Mouse (Mus musculus): ENCODE measurements around the gene Tctex1d1. TPM values are rescaled to one million over a fixed set of nuclear protein-coding genes. Genes with fewer than 3 reads are reported as not detected.

Gene Tctex1d1
- polyA plus RNA-seq, 1 experiment = not detected

DNA sequence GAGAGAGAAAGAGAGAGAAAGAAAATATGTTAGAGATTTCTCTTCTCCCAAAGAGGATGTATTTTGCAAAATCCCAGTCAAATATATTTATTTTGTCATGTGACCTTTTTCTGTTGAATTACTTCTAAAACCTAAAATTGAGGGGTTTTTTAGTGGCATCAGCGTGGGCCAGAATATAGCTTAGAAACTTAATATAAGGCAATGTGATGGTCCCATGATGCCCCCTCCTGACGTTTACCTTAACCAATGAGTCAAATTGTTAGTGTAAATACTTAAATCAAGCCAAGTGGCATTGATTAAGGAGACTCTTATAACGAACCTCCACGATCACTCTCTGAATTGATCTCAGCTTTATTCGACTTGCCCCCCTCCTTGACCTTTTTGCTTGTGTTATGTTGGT lies 4.2 kb upstream of the Tctex1d1 start:
- no peak overlapping the region for H3K4me3 ChIP-seq (ENCODE audit: low read depth, low read length)
- WGBS = 63% methylated on average over 5 of the region's 5 CpGs
- H3K4me1 ChIP-seq (ENCODE audit: control insufficient read depth, insufficient read depth, insufficient read length, low read length) = 0 out of 2 replicates have a peak, but pooled peaks cover 2% of the 10 kb centered on the region
- H3K27me3 ChIP-seq (ENCODE audit: control insufficient read depth, insufficient read depth, low read length) = peaks cover 11% of the 10 kb centered on the region; the same call in 1 of the 2 replicates
- TF ChIP-seq CTCF (IDR thresholded peaks at IDR 0.05; ENCODE audit: extremely low read depth, insufficient read length, insufficient replicate concordance, low read depth, low read length) = no peak
- no peak for TF ChIP-seq POLR2A (IDR thresholded peaks at IDR 0.05; ENCODE audit: low read depth, low read length)
- no peaks in the 10 kb centered on the region for H3K36me3 ChIP-seq (ENCODE audit: control insufficient read depth, insufficient read depth, low read length)
- H3K27ac ChIP-seq (ENCODE audit: insufficient read depth, low read depth, low read length) = no peak overlapping the region

DNA sequence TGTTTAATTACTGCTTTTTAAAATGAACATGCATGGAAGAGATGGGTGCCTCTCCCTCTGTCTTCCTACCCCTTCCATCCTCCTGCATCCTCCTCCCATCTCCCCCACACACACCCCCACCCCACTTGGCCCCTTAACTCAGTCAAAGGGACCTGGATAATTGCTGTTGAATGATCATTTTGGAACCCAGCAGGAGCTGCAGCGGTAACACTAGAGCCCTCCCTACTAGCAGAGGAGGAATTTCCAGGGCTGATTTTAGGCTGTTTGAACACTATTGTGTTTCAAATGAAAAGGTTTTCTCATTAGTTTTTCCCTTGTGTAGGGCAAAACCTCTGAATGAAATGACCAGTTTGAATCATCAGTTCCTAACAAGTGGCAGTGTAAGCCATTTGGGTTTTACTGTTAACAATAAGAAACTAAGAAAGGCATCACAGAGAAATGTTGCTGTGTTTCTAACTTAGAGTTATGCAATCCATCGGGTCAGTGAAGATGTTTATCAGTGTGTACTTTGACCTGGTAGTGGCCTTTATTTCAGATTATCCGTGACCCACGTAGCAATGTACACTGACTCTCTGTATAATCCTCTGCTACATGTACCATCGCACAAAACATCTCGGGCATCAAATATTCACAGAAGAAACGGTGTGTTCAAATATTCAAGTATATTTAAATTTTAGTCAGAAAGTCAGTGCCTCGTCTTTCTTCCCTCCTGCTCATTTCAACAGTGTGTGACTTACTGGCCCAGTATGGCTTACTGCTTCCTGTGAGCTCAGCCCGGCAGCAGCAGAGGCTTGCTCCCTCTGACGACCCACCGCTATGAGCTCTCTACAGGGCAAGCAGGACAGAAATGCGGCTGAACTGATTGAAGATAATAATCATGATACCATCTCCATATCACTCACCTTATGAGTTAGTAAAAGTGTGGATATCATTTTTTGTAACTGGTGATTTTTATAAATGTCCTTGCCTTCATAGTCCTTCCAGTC lies 1.8 kb upstream of the Tctex1d1 start:
- TF ChIP-seq CTCF (IDR thresholded peaks at IDR 0.05; ENCODE audit: extremely low read depth, insufficient read length, insufficient replicate concordance, low read depth, low read length) (no peak), POLR2A (IDR thresholded peaks at IDR 0.05; ENCODE audit: low read depth, low read length) (no peak)
- no peaks in the 10 kb centered on the region for H3K36me3 ChIP-seq (ENCODE audit: control insufficient read depth, insufficient read depth, low read length)
- WGBS = 57% methylated on average over 12 of the region's 12 CpGs

DNA sequence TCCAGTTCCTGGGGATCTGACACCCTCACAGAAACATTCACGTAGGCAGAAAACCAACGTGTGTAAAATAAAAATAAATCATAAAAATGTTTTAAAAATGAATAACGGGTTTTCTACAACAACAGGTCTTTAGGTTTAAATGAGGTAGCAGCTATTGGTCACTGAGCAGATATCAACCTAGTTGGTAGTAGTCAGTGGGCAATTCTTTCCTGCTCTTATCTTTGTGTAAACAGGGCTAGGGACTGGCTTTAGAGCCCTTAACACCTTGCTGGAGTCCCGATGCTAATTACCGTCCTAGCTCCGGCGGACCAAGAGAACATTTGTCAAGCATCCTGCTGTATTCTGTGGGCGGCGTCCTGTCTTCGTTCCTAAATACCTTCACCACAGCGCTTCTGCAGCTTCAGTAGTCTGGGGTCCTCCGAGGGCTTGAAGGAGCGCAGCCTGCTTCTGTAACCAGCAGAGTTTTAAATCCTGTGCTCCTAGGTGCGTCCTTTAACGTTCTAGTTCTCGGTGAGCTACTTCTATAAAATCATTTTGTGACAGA lies 556 bp upstream of the Tctex1d1 start:
- H3K36me3 ChIP-seq (ENCODE audit: control insufficient read depth, insufficient read depth, low read length) = no peaks in the 10 kb centered on the region
- H3K4me1 ChIP-seq (ENCODE audit: control insufficient read depth, insufficient read depth, insufficient read length, low read length) = 0 out of 2 replicates have a peak, but pooled peaks cover 2% of the 10 kb centered on the region
- 15% methylated on average over 16 of the region's 16 CpGs for WGBS
- TF ChIP-seq POLR2A (IDR thresholded peaks at IDR 0.05; ENCODE audit: low read depth, low read length) (no peak), CTCF (IDR thresholded peaks at IDR 0.05; ENCODE audit: extremely low read depth, insufficient read length, insufficient replicate concordance, low read depth, low read length) (no peak)
- peaks cover 11% of the 10 kb centered on the region; the same call in 1 of the 2 replicates for H3K27me3 ChIP-seq (ENCODE audit: control insufficient read depth, insufficient read depth, low read length)
- H3K27ac ChIP-seq (ENCODE audit: insufficient read depth, low read depth, low read length) = no peak overlapping the region
- no peak overlapping the region for H3K4me3 ChIP-seq (ENCODE audit: low read depth, low read length)

More for the DNA sequence above, 1.8 kb upstream of the Tctex1d1 start:
- 0 out of 2 replicates have a peak, but pooled peaks cover 2% of the 10 kb centered on the region for H3K4me1 ChIP-seq (ENCODE audit: control insufficient read depth, insufficient read depth, insufficient read length, low read length)
- H3K27me3 ChIP-seq (ENCODE audit: control insufficient read depth, insufficient read depth, low read length) = peaks cover 11% of the 10 kb centered on the region; the same call in 1 of the 2 replicates
- no peak overlapping the region for H3K4me3 ChIP-seq (ENCODE audit: low read depth, low read length)
- no peak overlapping the region for H3K27ac ChIP-seq (ENCODE audit: insufficient read depth, low read depth, low read length)

DNA sequence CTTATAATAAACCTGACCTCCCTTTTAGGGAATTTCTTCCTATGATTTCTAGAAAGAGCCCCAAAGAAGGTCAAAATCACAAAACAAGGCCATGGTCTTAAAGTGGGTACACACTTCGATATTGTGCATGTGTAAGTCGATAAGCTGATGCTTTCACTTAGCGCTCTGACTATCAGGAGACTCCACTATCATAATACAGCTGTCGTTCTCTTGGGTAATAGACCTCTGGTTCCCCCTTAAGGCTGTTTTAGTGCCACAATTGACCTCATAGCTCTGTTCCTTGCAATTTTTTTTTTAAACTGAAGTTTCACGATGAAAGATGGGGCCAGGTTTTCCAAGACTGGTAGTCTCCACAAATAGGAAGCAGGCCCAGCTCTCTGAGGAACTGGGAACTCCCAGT lies 979 bp downstream of the Tctex1d1 start:
- peaks cover 11% of the 10 kb centered on the region; the same call in 1 of the 2 replicates for H3K27me3 ChIP-seq (ENCODE audit: control insufficient read depth, insufficient read depth, low read length)
- H3K4me1 ChIP-seq (ENCODE audit: control insufficient read depth, insufficient read depth, insufficient read length, low read length) = 0 out of 2 replicates have a peak, but pooled peaks cover 2% of the 10 kb centered on the region
- TF ChIP-seq POLR2A (IDR thresholded peaks at IDR 0.05; ENCODE audit: low read depth, low read length) (no peak), CTCF (IDR thresholded peaks at IDR 0.05; ENCODE audit: extremely low read depth, insufficient read length, insufficient replicate concordance, low read depth, low read length) (no peak)
- no peaks in the 10 kb centered on the region for H3K36me3 ChIP-seq (ENCODE audit: control insufficient read depth, insufficient read depth, low read length)
- no peak overlapping the region for H3K4me3 ChIP-seq (ENCODE audit: low read depth, low read length)
- H3K27ac ChIP-seq (ENCODE audit: insufficient read depth, low read depth, low read length) = no peak overlapping the region
- WGBS = 44% methylated on average over 5 of the region's 5 CpGs

DNA sequence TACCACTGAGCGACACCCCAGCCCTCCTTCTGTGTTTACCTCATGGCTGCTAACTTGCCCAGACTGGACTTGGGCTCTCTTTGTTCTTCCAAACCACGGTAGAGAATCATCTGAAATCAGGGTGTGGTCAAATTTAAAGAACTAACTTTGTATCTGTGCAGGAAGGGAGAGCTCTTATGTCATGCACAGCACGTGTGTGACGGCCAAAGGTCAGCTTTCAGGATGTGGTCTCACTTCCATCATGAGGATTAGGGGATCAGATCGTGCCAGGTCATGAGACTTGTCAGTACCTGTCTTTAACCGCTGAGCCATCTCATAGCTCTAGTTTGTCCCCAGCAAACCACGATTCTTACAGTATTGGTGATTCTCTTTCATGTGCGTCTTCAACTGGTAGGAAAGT lies 3.3 kb downstream of the Tctex1d1 start:
- H3K27me3 ChIP-seq (ENCODE audit: control insufficient read depth, insufficient read depth, low read length) = peaks cover 11% of the 10 kb centered on the region; the same call in 1 of the 2 replicates
- TF ChIP-seq POLR2A (IDR thresholded peaks at IDR 0.05; ENCODE audit: low read depth, low read length) (no peak), CTCF (IDR thresholded peaks at IDR 0.05; ENCODE audit: extremely low read depth, insufficient read length, insufficient replicate concordance, low read depth, low read length) (no peak)
- H3K4me1 ChIP-seq (ENCODE audit: control insufficient read depth, insufficient read depth, insufficient read length, low read length) = 0 out of 2 replicates have a peak, but pooled peaks cover 2% of the 10 kb centered on the region
- no peak overlapping the region for H3K4me3 ChIP-seq (ENCODE audit: low read depth, low read length)
- no peaks in the 10 kb centered on the region for H3K36me3 ChIP-seq (ENCODE audit: control insufficient read depth, insufficient read depth, low read length)
- H3K27ac ChIP-seq (ENCODE audit: insufficient read depth, low read depth, low read length) = no peak overlapping the region
- WGBS = 63% methylated on average over 8 of the region's 8 CpGs

DNA sequence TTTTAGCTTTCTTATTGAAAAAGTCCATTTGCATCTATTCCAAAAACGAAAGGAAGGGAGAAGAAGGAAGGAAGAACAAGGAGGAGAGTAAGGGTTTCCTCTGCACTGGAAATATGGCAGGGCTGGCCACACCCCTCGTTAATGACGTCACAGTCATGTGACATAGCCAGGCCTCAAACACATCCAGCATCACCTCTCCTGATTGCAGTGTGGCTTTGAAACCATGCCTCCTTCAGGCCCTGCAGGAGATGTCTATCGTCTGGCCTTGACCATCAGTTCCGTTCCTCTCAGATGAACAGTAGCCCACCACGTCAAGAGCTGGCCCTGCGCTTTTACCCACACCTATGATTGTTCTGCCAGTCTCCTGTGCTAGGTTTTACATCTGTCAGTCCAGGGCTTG lies 7.8 kb downstream of the Tctex1d1 start:
- no peak overlapping the region for H3K4me3 ChIP-seq (ENCODE audit: low read depth, low read length)
- no peaks in the 10 kb centered on the region for H3K27me3 ChIP-seq (ENCODE audit: control insufficient read depth, insufficient read depth, low read length)
- 70% methylated on average over 7 of the region's 7 CpGs for WGBS
- H3K4me1 ChIP-seq (ENCODE audit: control insufficient read depth, insufficient read depth, insufficient read length, low read length) = no peaks in the 10 kb centered on the region
- H3K27ac ChIP-seq (ENCODE audit: insufficient read depth, low read depth, low read length) = no peak overlapping the region
- TF ChIP-seq CTCF (IDR thresholded peaks at IDR 0.05; ENCODE audit: extremely low read depth, insufficient read length, insufficient replicate concordance, low read depth, low read length) (no peak), POLR2A (IDR thresholded peaks at IDR 0.05; ENCODE audit: low read depth, low read length) (no peak)
- H3K36me3 ChIP-seq (ENCODE audit: control insufficient read depth, insufficient read depth, low read length) = no peaks in the 10 kb centered on the region

DNA sequence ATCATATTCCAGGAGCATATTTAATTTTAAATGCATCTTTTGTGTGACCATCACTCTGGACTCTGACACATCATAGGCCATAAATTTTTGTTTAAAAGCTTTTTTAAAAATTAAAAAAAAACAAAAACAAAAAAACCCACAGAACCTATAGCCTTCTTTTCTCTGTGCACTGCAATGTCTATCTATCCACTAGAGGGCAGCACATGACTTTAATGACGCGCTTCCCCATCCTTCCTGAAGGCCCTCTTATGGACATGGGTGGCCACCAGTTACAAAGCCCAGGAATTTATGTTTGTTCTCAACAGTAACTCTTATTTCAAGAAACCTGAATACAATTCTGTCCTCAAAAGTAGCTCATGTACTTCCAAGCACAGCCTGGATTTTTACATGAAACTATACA lies 8.5 kb downstream of the Tctex1d1 start:
- no peaks in the 10 kb centered on the region for H3K4me1 ChIP-seq (ENCODE audit: control insufficient read depth, insufficient read depth, insufficient read length, low read length)
- no peaks in the 10 kb centered on the region for H3K27me3 ChIP-seq (ENCODE audit: control insufficient read depth, insufficient read depth, low read length)
- WGBS = 3% methylated on average over 2 of the region's 2 CpGs
- TF ChIP-seq POLR2A (IDR thresholded peaks at IDR 0.05; ENCODE audit: low read depth, low read length) = no peak
- TF ChIP-seq CTCF (IDR thresholded peaks at IDR 0.05; ENCODE audit: extremely low read depth, insufficient read length, insufficient replicate concordance, low read depth, low read length) = peak; percentile 57; the same call in 1 of the 2 replicates
- H3K27ac ChIP-seq (ENCODE audit: insufficient read depth, low read depth, low read length) = no peak overlapping the region
- H3K36me3 ChIP-seq (ENCODE audit: control insufficient read depth, insufficient read depth, low read length) = no peaks in the 10 kb centered on the region
- H3K4me3 ChIP-seq (ENCODE audit: low read depth, low read length) = no peak overlapping the region
